8 mouse cellular contexts compared by ENCODE assay signal in genomic region chr2:138277842-138278691, GRCm38 (mm10). TPM values are rescaled to one million over a fixed set of nuclear protein-coding genes. Genes with fewer than 3 reads are reported as not detected.
DNase-seq lines count a peak whose midpoint lies in the region; ATAC-seq lines count a peak whose summit lies in the region.

No protein-coding gene starts in this region.

- H3K27ac ChIP-seq in hindbrain, embryonic 13.5 days: peak overlapping the region; percentile 80
- H3K27ac ChIP-seq in lung, embryonic 16.5 days (ENCODE audit: low read length): peak overlapping the region; percentile 84

- peak overlapping the region; percentile 75 for H3K9ac ChIP-seq in hindbrain, embryonic 13.5 days
- H3K9ac ChIP-seq in lung, embryonic 16.5 days (ENCODE audit: low read length): peak overlapping the region; percentile 64

- H3K4me2 ChIP-seq in hindbrain, embryonic 13.5 days: peak overlapping the region; percentile 67
- H3K4me2 ChIP-seq in lung, embryonic 16.5 days (ENCODE audit: low read depth, low read length): peak overlapping the region; percentile 52

- H3K9me3 ChIP-seq in hindbrain, embryonic 13.5 days: no peaks in the 10 kb centered on the region
- no peaks in the 10 kb centered on the region for H3K9me3 ChIP-seq in lung, embryonic 16.5 days (ENCODE audit: control insufficient read depth, low read length)

- H3K27me3 ChIP-seq in hindbrain, embryonic 13.5 days: no peaks in the 10 kb centered on the region
- H3K27me3 ChIP-seq in lung, embryonic 16.5 days (ENCODE audit: control insufficient read depth, insufficient read depth, low read depth, low read length): no peaks in the 10 kb centered on the region

- H3K36me3 ChIP-seq in hindbrain, embryonic 13.5 days: no peaks in the 10 kb centered on the region
- H3K36me3 ChIP-seq in lung, embryonic 16.5 days (ENCODE audit: control insufficient read depth, insufficient read depth, low read length): peaks cover 6% of the 10 kb centered on the region; the same call in 1 of the 2 replicates

- H3K4me3 ChIP-seq in hindbrain, embryonic 13.5 days: peak overlapping the region; percentile 47
- peak overlapping the region; percentile 64 for H3K4me3 ChIP-seq in lung, embryonic 16.5 days (ENCODE audit: low read length)

- peaks cover 44% of the 10 kb centered on the region for H3K4me1 ChIP-seq in hindbrain, embryonic 13.5 days (replicated peaks)
- peaks cover 49% of the 10 kb centered on the region for H3K4me1 ChIP-seq in lung, embryonic 16.5 days (replicated peaks; ENCODE audit: control insufficient read depth, insufficient read depth, low read length)

- WGBS in hindbrain, embryonic 13.5 days: 15% methylated on average over 17 of the region's 17 CpGs
- 9% methylated on average over 17 of the region's 17 CpGs for WGBS in lung, embryonic 16.5 days

- peak; percentile 66 for DNase-seq in adrenal gland, adult 8-10 months
- peak; percentile 95 for DNase-seq in cerebellum, postnatal 25 days
- DNase-seq in frontal cortex, postnatal 36 days (ENCODE audit: low spot score in 2 of 2): peak; percentile 71 to 80
- DNase-seq in layer of hippocampus, postnatal 36 days: peak; percentile 76
- peak; percentile 80 to 82 for DNase-seq in right cerebral cortex, adult 2 months (ENCODE audit: low spot score in 2 of 2)

- peak; percentile 94 for ATAC-seq in hindbrain, embryonic 13.5 days (ENCODE audit: low FRiP score)
- ATAC-seq in lung, embryonic 16.5 days (ENCODE audit: low read depth): peak; percentile 88
- no peak for ATAC-seq in activated CD4-positive, CD25-positive, alpha-beta regulatory T cell, adult 4 months

RNA-seq across cellular contexts. Expression of gene Btbd3, which starts 21.7 kb away (rescaled TPM):
- total RNA-seq in adrenal gland, adult 8-10 months (2022): 10 to 100 TPM; 18.9 to 23.2 (median 21.9) TPM
- 26.6 and 27.5 TPM in 2 replicates for polyA plus RNA-seq in hindbrain, embryonic 13.5 days (2015; fragmentation: Nextera tagmentation; extraction: Ambion mirVana)
- 100 to 1,000 TPM; 198 to 207 TPM for total RNA-seq in layer of hippocampus, postnatal 36 days (2021)
- 52.8 and 54.3 TPM in 2 replicates for polyA plus RNA-seq in lung, embryonic 16.5 days (2015; fragmentation: Nextera tagmentation; extraction: Ambion mirVana)
- polyA plus RNA-seq in activated CD4-positive, CD25-positive, alpha-beta regulatory T cell, adult 4 months (2017; shearing (Covaris generic)): not detected

Comparison
In these comparisons a context has a peak if more than half of its experiments do, and no peak if none do; other contexts are left out.
1. RNA of gene Btbd3, which starts 21.7 kb away (polyA plus RNA-seq): 52.8 to 54.3 TPM in lung, embryonic 16.5 days and 26.6 to 27.5 TPM in hindbrain, embryonic 13.5 days; not detected in activated CD4-positive, CD25-positive, alpha-beta regulatory T cell, adult 4 months; every median in the first group is over 10 times any median in the second.
2. Peak in every context shown above with its lines, with median percentiles within 50 percentile points of each other: DNase-seq.